Mouse (Mus musculus): ENCODE results near the gene 4930590J08Rik.

- TF ChIP-seq USF2 (IDR thresholded peaks at IDR 0.05; ENCODE audit: borderline replicate concordance in 1 of 2, insufficient read depth in 1 of 2, low read depth in 1 of 2, low read length in 2 of 2), result no peak
- TF ChIP-seq KAT2A (conservative IDR thresholded peaks at IDR 0.05; ENCODE audit: low read depth, low read length), result no peak
- TF ChIP-seq ETS1 (IDR thresholded peaks at IDR 0.05; ENCODE audit: low read depth, low read length), result no peak
- no peak for TF ChIP-seq TAL1 (IDR thresholded peaks at IDR 0.05; ENCODE audit: low read length)
- no peak for TF ChIP-seq JUND (IDR thresholded peaks at IDR 0.05; ENCODE audit: low read depth, low read length)
- no peak for TF ChIP-seq SIN3A (IDR thresholded peaks at IDR 0.05; ENCODE audit: low read length)
- no peak for TF ChIP-seq POLR2A (IDR thresholded peaks at IDR 0.05; ENCODE audit: control insufficient read depth in 1 of 2, insufficient read depth in 1 of 2, low read depth in 1 of 2, low read length in 2 of 2, poor library complexity in 1 of 2)
- no peak for TF ChIP-seq MAX (IDR thresholded peaks at IDR 0.05; ENCODE audit: low read length)
Measured at GRCm38 (mm10) chr6:91917716-91918115, 15.1 kb downstream of the 4930590J08Rik start.
